Mouse (Mus musculus): ENCODE measurements around the gene Prpf39. TPM values are rescaled to one million over a fixed set of nuclear protein-coding genes. Genes with fewer than 3 reads are reported as not detected.

The Prpf39 gene
- polyA plus RNA-seq, 1 experiment from 2014 or later: 41.2 TPM

Other genes with a start within 250 kb of the Prpf39 start
- 2.1 and 2.8 TPM in 2 replicates for gene Gm527, start 118.4 kb upstream of the Prpf39 start, polyA plus RNA-seq (2015; fragmentation: Nextera tagmentation; extraction: Ambion mirVana)
- gene Klhl28, start 70.8 kb upstream of the Prpf39 start, polyA plus RNA-seq (2015; fragmentation: Nextera tagmentation; extraction: Ambion mirVana): 20.6 and 21.9 TPM in 2 replicates
- 22.6 and 23.2 TPM in 2 replicates for gene Togaram1, start 70.5 kb upstream of the Prpf39 start, polyA plus RNA-seq (2015; fragmentation: Nextera tagmentation; extraction: Ambion mirVana)
- 397 and 473 TPM in 2 replicates for gene Fkbp3, start 37.7 kb downstream of the Prpf39 start, polyA plus RNA-seq (2015; fragmentation: Nextera tagmentation; extraction: Ambion mirVana)
- gene Fancm, start 39.3 kb downstream of the Prpf39 start, polyA plus RNA-seq (2015; fragmentation: Nextera tagmentation; extraction: Ambion mirVana): 6.3 and 7.2 TPM in 2 replicates
- gene Mis18bp1, start 136.3 kb downstream of the Prpf39 start, polyA plus RNA-seq (2015; fragmentation: Nextera tagmentation; extraction: Ambion mirVana): 12.0 and 13.2 TPM in 2 replicates
- not detected in 2 replicates for gene Wdr20rt, start 189.2 kb downstream of the Prpf39 start, polyA plus RNA-seq (2015; fragmentation: Nextera tagmentation; extraction: Ambion mirVana)